Mouse (Mus musculus): ENCODE results near the gene Gdf5. TPM values are rescaled to one million over a fixed set of nuclear protein-coding genes. Genes with fewer than 3 reads are reported as not detected.

Gdf5 gene
- polyA plus RNA-seq, 1 experiment = not detected

- peak overlapping the region; percentile 49 for H3ac ChIP-seq (ENCODE audit: control insufficient read depth, insufficient read length, low read depth)
- H3K27me3 ChIP-seq (ENCODE audit: control insufficient read depth, insufficient read depth, insufficient read length) = no peaks in the 10 kb centered on the region
- peak overlapping the region; percentile 16 for H3K4me3 ChIP-seq (ENCODE audit: insufficient read depth, poor library complexity, severe bottlenecking)
- H3K36me3 ChIP-seq (ENCODE audit: control insufficient read depth, insufficient read depth) = peaks cover 90% of the 10 kb centered on the region
- peaks cover 22% of the 10 kb centered on the region for H3K79me2 ChIP-seq (ENCODE audit: control insufficient read depth, insufficient read depth)
- H3K79me3 ChIP-seq (ENCODE audit: low read depth) = peaks cover 9% of the 10 kb centered on the region
- TF ChIP-seq USF1 (IDR thresholded peaks at IDR 0.05; ENCODE audit: low read depth) (no peak), MYOD1 (IDR thresholded peaks at IDR 0.05; ENCODE audit: control insufficient read depth, insufficient read length, low read depth) (no peak), CEBPB (IDR thresholded peaks at IDR 0.05; ENCODE audit: low read depth) (no peak), FOSL1 (IDR thresholded peaks at IDR 0.05; ENCODE audit: insufficient read depth, low read length, poor library complexity, severe bottlenecking) (no peak), MYOG (IDR thresholded peaks at IDR 0.05; ENCODE audit: control insufficient read depth, extremely low read depth, insufficient read length) (no peak), CTCF (IDR thresholded peaks at IDR 0.05; ENCODE audit: control insufficient read depth, insufficient read depth, insufficient read length) (no peak), MAX (IDR thresholded peaks at IDR 0.05) (no peak)
Measured at GRCm38 (mm10) chr2:155979328-155979991, 34.3 kb upstream of the Gdf5 start.

GRCm38 (mm10) chr2:155974087-155974731 lies 29.0 kb upstream of the Gdf5 start:
- no peak overlapping the region for H3K4me3 ChIP-seq (ENCODE audit: insufficient read depth, poor library complexity, severe bottlenecking)
- H3K36me3 ChIP-seq (ENCODE audit: control insufficient read depth, insufficient read depth) = peaks cover 83% of the 10 kb centered on the region
- H3ac ChIP-seq (ENCODE audit: control insufficient read depth, insufficient read length, low read depth) = no peak overlapping the region
- TF ChIP-seq CEBPB (IDR thresholded peaks at IDR 0.05; ENCODE audit: low read depth) = no peak
- no peak for TF ChIP-seq USF1 (IDR thresholded peaks at IDR 0.05; ENCODE audit: low read depth)
- no peak for TF ChIP-seq MAX (IDR thresholded peaks at IDR 0.05)
- no peak for TF ChIP-seq FOSL1 (IDR thresholded peaks at IDR 0.05; ENCODE audit: insufficient read depth, low read length, poor library complexity, severe bottlenecking)
- TF ChIP-seq CTCF (IDR thresholded peaks at IDR 0.05; ENCODE audit: control insufficient read depth, insufficient read depth, insufficient read length) = no peak
- no peak for TF ChIP-seq MYOG (IDR thresholded peaks at IDR 0.05; ENCODE audit: control insufficient read depth, extremely low read depth, insufficient read length)
- TF ChIP-seq MYOD1 (IDR thresholded peaks at IDR 0.05; ENCODE audit: control insufficient read depth, insufficient read length, low read depth) = no peak
- no peaks in the 10 kb centered on the region for H3K79me3 ChIP-seq (ENCODE audit: low read depth)
- H3K79me2 ChIP-seq (ENCODE audit: control insufficient read depth, insufficient read depth) = no peaks in the 10 kb centered on the region
- H3K27me3 ChIP-seq (ENCODE audit: control insufficient read depth, insufficient read depth, insufficient read length) = no peaks in the 10 kb centered on the region

- no peak overlapping the region for H3ac ChIP-seq (ENCODE audit: control insufficient read depth, insufficient read length, low read depth)
- H3K79me3 ChIP-seq (ENCODE audit: low read depth) = no peaks in the 10 kb centered on the region
- TF ChIP-seq USF1 (IDR thresholded peaks at IDR 0.05; ENCODE audit: low read depth) = no peak
- no peak for TF ChIP-seq FOSL1 (IDR thresholded peaks at IDR 0.05; ENCODE audit: insufficient read depth, low read length, poor library complexity, severe bottlenecking)
- no peak for TF ChIP-seq CEBPB (IDR thresholded peaks at IDR 0.05; ENCODE audit: low read depth)
- no peak for TF ChIP-seq MYOD1 (IDR thresholded peaks at IDR 0.05; ENCODE audit: control insufficient read depth, insufficient read length, low read depth)
- no peak for TF ChIP-seq MYOG (IDR thresholded peaks at IDR 0.05; ENCODE audit: control insufficient read depth, extremely low read depth, insufficient read length)
- no peak for TF ChIP-seq CTCF (IDR thresholded peaks at IDR 0.05; ENCODE audit: control insufficient read depth, insufficient read depth, insufficient read length)
- TF ChIP-seq MAX (IDR thresholded peaks at IDR 0.05) = no peak
- H3K27me3 ChIP-seq (ENCODE audit: control insufficient read depth, insufficient read depth, insufficient read length) = no peaks in the 10 kb centered on the region
- no peak overlapping the region for H3K4me3 ChIP-seq (ENCODE audit: insufficient read depth, poor library complexity, severe bottlenecking)
- no peaks in the 10 kb centered on the region for H3K79me2 ChIP-seq (ENCODE audit: control insufficient read depth, insufficient read depth)
- H3K36me3 ChIP-seq (ENCODE audit: control insufficient read depth, insufficient read depth) = peaks cover 85% of the 10 kb centered on the region
Measured at GRCm38 (mm10) chr2:155973348-155973747, 28.2 kb upstream of the Gdf5 start.

- H3K4me3 ChIP-seq (ENCODE audit: insufficient read depth, poor library complexity, severe bottlenecking) = no peak overlapping the region
- H3K79me3 ChIP-seq (ENCODE audit: low read depth) = peaks cover 23% of the 10 kb centered on the region
- peaks cover 64% of the 10 kb centered on the region for H3K36me3 ChIP-seq (ENCODE audit: control insufficient read depth, insufficient read depth)
- no peak overlapping the region for H3ac ChIP-seq (ENCODE audit: control insufficient read depth, insufficient read length, low read depth)
- peaks cover 27% of the 10 kb centered on the region for H3K79me2 ChIP-seq (ENCODE audit: control insufficient read depth, insufficient read depth)
- H3K27me3 ChIP-seq (ENCODE audit: control insufficient read depth, insufficient read depth, insufficient read length) = no peaks in the 10 kb centered on the region
- TF ChIP-seq MAX (IDR thresholded peaks at IDR 0.05) (no peak), CEBPB (IDR thresholded peaks at IDR 0.05; ENCODE audit: low read depth) (no peak), USF1 (IDR thresholded peaks at IDR 0.05; ENCODE audit: low read depth) (no peak)
Measured at GRCm38 (mm10) chr2:155962991-155963390, 17.8 kb upstream of the Gdf5 start.

GRCm38 (mm10) chr2:155961862-155962261 lies 16.7 kb upstream of the Gdf5 start:
- Histone ChIP-seq H3K4me3 (ENCODE audit: insufficient read depth, poor library complexity, severe bottlenecking) (no peak overlapping the region), H3ac (ENCODE audit: control insufficient read depth, insufficient read length, low read depth) (no peak overlapping the region), H3K36me3 (ENCODE audit: control insufficient read depth, insufficient read depth) (peaks cover 52% of the 10 kb centered on the region), H3K27me3 (ENCODE audit: control insufficient read depth, insufficient read depth, insufficient read length) (no peaks in the 10 kb centered on the region), H3K79me2 (ENCODE audit: control insufficient read depth, insufficient read depth) (peaks cover 38% of the 10 kb centered on the region), H3K79me3 (ENCODE audit: low read depth) (peaks cover 33% of the 10 kb centered on the region)
- no peak for TF ChIP-seq FOSL1 (IDR thresholded peaks at IDR 0.05; ENCODE audit: insufficient read depth, low read length, poor library complexity, severe bottlenecking)
- TF ChIP-seq MAX (IDR thresholded peaks at IDR 0.05) = no peak
- no peak for TF ChIP-seq MYOG (IDR thresholded peaks at IDR 0.05; ENCODE audit: control insufficient read depth, extremely low read depth, insufficient read length)
- no peak for TF ChIP-seq CEBPB (IDR thresholded peaks at IDR 0.05; ENCODE audit: low read depth)
- TF ChIP-seq CTCF (IDR thresholded peaks at IDR 0.05; ENCODE audit: control insufficient read depth, insufficient read depth, insufficient read length) = no peak
- TF ChIP-seq MYOD1 (IDR thresholded peaks at IDR 0.05; ENCODE audit: control insufficient read depth, insufficient read length, low read depth) = no peak
- no peak for TF ChIP-seq USF1 (IDR thresholded peaks at IDR 0.05; ENCODE audit: low read depth)

Measured in C2C12 (cell line).